Mouse (Mus musculus) left cerebral cortex, adult 9 months (tissue): ENCODE data around the gene Hoxd3.

ENCODE experiments used
- DNase-seq, 2 experiments: peaks; one replicate each; pipeline ENCODE4 v3.0.0; 2022; ENCODE audit warnings: low spot score in 2 of 2

Hoxd3 gene

DNA sequence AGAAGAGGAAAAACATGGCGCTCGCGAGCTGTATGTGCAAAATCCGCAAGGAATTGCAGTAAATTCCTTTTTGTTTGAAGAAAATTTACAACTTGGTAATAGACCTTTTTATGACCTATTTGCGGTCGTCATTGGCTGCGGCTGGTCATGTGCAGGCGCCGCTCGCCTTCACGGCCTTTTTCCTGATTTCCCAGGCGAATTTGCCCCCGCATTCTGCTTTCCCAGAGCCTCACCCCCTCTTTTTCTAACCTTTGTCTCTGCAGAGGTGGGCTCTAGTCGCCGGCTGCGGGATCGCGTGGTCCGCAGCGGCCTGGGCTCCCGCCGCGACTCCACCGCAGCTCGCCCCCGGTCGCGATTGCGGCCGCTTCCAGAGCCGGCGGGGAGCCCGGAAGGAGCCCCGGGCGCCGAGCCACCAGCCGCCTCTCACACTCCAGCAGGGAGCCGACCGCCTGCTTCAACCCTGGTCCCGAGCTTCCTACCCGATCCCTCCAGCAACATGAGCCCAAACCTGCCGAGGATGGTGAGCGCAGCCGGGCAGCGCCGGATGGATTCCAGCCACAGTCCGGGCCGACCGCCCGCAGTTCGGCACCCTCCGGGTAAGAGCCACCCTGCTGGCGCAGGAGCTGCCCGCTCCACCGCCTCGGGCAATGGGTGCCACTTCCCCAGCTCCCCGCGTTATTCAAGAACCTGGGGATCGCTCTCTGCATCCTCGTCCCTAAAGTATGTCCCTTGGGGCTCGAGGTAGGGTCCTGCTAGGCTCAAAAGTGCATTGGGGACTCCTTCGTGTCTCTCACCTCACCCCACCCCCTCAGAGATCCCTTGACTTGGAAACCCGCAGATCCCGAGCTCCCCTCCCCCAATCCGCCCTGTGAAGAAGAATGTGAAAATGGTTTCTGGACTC, at the start of gene Hoxd3, which contains the start of gene Hoxd4:
TSS of gene Hoxd3 (plus strand) at position 207 of the 901 bp plus-strand sequence.
TSS of gene Hoxd4 (plus strand) at position 209 of the 901 bp plus-strand sequence.
- no peak for DNase-seq

DNA sequence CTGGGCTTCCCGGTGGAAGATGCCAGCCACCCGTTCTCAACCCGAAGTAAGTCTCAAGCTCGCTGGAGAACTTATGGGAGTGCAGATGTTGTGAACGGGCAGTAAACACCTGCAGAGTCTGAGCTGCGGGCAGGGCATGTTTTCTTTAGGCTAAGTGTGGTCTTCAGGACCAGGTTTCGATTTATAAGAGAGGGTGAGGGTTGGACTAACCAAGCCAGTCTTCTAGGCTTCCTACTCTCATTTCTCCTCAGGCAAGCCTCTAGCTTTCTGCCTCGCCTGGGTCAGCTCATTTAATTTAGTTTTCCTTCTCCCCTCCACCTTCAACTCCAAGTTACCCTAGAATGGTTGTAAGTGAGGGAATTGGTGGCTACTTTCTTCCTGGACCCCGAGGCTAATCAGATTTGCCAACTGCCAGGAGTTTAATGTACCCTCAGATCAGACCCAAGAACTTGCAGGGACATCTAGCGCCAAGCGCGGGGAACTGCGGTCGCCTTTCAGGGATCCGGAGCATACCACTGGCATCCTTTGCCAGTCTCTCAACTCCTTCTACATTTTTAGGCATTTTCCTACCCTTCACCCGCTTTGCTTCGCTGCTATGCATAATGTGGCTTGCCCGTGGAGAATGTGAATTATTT, 48.3 kb upstream of the Hoxd3 start:
- peak in 1 of 2 experiments; percentile 65 for DNase-seq

DNA sequence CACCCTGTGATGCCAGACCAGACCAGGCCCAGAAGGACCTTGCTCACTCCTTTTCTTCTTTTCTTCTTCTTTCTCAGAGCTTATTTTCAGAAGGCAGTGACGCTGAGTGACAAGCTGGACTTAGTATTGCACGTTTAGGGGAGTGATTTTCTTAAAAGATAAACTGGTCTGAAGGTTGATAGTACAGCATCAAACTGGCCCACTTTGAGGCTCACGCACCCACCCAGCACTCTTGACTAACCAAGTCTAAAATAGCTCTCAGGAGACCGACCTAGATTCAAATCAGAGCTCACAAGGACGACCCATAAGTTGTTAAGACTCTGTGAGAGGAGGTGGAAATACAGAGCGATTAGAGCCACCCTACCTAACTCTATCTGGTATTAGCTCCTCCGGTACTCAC, 45.3 kb upstream of the Hoxd3 start:
- no peak for DNase-seq

DNA sequence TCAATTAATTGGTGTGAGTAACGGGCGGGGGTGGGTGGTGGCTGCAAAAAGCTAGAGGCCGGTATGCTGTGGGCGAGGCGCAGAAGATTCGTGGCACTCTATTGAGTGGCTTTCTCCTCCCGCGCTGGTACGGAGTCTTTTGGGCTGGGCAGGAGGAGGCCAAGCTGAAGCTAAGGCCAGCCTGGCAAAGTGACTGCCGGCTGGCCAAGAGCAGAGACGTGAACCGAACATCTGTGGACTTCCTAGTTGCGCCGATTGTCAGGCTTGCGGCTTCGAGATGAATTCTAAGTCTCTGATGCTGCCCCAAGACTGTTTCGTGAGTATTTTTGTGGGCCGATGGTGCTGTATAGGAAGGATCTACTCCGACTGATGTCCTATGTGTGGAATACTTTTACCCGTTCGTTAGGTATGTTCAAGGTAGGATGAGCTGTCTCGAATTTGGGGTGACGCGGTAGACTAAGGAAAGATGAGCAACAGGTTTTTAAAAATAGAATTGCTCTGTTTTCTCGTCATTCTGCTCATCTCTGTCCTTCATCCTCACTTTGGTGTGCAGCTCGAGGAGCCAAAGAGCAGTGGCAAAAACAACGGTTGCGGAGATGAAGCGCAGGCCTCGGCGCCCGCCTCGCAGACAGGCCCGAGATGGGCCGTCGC, 44.4 kb upstream of the Hoxd3 start:
- DNase-seq: no peak

DNA sequence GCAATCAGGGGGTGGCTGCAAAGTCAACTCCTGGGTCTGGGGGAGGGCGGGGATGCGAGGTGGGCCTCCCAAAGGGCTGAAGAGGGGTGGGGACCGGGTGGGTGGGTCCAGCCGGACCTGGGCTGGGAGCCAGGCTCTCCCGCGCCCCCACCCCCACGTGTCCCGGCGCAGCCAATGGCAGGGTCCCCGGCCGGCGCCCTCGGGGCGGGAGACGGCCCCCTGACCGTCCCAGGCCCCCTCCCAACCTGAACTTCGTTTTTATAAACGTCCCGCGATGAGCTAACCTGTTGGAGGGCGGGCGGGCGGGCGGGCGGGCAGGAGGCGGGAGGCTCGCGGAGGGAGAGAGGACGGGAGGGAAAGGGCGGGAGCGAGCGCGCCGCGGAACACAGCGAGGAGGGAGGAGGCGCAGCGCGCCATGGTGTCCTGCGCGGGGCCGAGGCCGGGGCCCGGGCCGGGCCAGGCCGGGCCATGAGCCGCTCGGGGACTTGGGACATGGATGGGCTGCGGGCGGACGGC, 43.8 kb upstream of the Hoxd3 start, which contains the start of gene Hoxd13:
TSS of gene Hoxd13 (plus strand) at position 469 of the 516 bp plus-strand sequence.
- DNase-seq: no peak

DNA sequence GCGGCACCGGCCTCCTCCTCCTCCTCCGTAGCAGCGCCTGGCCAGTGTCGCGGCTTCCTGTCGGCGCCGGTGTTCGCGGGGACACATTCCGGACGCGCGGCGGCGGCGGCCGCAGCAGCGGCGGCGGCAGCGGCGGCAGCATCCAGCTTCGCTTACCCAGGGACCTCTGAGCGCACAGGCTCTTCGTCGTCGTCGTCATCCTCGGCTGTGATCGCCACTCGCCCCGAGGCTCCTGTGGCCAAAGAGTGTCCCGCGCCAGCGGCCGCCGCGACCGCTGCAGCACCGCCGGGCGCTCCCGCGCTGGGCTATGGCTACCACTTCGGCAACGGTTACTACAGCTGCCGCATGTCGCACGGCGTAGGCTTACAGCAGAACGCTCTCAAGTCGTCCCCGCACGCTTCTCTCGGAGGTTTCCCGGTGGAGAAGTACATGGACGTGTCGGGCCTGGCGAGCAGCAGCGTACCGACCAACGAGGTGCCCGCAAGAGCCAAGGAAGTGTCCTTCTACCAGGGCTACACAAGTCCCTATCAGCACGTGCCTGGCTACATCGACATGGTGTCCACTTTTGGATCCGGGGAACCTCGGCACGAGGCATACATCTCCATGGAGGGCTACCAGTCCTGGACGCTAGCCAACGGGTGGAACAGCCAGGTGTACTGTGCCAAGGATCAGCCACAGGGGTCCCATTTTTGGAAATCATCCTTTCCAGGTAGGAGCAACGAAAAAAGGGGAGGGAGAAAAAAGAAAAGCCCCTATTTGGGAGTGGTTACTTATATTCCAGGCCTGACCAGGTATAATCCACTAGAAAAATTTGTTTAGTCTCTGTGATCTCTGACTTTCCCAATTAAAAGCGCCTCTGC, 43.1 kb upstream of the Hoxd3 start:
- DNase-seq: no peak

DNA sequence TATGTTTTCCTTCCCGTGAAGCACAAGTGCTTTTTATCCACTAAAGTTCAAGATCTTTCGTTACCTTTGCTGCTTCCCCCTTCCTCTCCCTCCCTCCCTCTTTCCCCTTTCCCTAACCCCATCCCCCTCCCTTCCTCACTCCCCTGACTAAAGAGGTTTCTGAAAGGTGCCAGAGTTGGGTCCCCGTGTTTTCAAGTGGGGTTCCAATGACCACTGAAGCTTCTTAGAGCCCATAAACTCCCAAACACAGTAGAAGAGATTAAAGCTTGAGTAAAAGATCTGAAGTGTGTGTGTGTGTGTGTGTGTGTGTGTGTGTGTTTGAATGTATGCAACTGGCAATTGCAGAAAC, 42.5 kb upstream of the Hoxd3 start:
- DNase-seq: no peak

DNA sequence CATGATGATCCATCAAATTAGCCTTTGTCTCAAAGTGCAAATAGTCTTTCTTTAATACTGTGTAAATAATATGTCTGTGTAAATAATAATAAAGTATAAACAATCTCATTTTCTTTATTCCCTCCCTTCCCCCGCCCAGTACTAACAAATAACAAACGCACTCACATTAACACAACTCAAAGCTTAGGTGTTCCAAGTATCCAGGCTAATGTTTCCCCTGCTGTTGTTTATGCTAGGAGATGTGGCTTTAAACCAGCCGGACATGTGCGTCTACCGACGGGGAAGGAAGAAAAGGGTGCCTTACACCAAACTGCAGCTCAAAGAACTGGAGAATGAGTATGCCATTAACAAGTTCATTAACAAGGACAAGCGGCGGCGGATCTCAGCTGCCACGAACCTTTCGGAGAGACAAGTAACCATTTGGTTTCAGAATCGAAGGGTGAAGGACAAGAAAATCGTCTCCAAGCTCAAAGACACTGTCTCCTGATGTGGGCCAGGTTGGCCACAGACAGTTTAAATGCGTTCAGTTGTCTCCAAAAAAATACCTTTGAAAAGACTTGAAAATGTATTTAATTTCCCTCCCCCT, 42.0 kb upstream of the Hoxd3 start:
- no peak for DNase-seq

DNA sequence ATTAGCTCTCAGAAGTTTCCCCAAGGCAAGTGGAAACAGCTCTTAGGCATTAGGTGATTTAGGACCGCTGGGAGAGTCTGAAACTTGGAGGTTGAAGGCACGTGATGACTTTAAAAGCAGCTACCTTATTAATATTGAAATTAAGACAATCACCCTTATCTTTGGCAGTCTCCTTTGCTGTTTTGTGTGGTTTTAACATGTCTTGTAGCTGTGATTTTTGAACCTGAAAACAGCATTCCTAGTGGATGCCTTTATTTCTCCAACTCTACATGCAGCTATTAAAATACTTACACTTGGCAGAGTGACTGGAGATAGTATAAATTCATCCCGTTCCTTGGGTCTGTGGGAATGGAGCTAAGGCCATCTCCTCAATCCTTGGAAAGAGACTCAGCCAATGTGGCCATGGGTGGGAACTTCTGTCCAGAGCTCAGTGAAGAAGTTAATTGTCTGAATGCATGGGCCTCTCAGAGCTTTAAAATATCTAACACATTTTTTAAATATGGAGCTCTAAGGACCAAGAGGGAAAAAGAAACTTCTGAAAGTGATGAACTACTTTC, 41.0 kb upstream of the Hoxd3 start:
- DNase-seq: no peak

DNA sequence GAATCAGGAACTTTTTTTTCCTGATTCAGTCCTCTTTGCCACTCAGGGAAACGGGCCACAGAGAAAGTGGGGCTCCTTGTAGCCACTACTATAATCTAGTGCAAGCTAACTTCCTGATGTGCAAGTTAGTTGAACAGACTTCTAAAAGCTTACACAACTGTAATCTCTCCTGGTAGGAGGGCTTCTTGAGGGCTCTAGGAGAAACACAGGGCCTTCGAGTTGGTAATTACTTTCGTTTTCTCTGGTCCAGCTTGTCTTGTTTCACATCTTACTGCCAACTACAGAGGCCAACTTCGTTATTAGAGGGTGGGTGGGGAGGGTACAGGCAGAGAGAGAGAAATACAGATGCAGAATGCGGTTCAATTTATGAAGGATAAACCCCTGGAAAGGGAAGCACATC, 39.9 kb upstream of the Hoxd3 start:
- no peak for DNase-seq

DNA sequence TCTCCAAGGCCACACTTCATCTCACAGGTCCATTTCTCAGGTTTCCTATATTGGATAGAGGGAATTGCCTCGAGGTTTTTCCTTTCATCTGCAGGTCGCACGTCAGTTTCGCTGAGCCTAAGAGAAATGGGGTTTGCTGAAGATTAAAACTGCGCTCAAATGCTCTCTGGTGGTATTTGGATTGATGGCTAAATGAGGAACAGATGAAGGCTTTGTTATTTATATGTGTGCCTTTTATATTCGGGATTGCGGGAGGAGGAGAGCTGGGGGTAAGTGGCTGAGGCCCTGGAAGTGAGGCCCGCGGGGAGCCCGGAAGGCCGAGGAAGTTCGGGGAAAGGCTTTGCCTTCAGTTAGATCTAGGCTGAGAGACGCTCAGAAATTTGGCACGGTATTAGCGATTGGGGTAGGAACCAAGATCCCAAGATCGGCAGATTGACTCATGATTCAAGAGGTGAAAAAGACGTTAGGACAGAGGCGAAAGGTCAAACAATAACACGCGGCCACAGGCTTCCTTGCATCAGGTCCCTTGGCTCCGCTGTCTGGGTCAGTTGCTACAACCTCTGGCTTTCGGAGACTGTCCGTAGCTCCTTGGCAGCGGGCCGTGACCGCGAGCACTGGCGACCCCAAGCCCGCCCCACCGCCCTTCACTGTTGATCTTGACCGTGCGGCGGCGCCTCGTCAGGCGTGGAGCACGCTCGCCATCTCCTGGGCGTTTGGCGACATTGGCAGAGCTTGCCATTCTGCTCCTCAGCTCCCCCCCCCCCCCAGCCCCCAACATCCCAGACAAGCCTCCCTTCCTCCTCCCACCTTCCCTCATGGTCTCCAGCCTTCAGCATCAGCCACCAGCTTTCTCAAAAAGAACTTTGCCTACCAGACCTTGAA, 39.0 kb upstream of the Hoxd3 start:
- no peak for DNase-seq

DNA sequence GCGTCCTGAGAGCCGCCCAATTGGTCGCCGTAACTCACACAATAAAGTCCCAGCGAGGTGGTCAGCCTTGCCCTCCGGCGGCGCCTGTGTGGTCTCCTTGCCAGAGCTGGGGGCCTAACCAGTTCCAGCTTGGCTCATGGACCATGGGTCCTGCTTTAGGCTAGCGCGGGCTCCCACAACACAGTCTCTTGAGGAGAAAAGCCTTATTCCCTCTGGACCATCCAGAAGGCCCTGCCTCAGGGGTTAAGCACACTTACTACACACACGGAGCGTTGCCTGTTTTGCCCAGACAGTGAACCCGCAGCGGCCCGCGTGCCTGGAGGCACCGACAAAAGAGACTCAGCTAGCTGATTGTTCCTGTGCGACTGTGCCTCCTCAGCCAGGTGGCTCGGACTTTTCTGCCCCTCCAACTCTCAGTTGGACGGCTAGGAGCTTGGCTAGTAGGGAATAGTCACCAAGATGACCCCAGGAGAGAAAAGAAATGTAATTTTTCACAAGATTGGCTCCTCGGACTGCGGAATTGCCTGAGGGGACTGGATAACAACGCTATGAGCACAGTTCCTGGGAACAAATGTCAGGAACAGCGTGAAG, 37.8 kb upstream of the Hoxd3 start:
- no peak for DNase-seq

DNA sequence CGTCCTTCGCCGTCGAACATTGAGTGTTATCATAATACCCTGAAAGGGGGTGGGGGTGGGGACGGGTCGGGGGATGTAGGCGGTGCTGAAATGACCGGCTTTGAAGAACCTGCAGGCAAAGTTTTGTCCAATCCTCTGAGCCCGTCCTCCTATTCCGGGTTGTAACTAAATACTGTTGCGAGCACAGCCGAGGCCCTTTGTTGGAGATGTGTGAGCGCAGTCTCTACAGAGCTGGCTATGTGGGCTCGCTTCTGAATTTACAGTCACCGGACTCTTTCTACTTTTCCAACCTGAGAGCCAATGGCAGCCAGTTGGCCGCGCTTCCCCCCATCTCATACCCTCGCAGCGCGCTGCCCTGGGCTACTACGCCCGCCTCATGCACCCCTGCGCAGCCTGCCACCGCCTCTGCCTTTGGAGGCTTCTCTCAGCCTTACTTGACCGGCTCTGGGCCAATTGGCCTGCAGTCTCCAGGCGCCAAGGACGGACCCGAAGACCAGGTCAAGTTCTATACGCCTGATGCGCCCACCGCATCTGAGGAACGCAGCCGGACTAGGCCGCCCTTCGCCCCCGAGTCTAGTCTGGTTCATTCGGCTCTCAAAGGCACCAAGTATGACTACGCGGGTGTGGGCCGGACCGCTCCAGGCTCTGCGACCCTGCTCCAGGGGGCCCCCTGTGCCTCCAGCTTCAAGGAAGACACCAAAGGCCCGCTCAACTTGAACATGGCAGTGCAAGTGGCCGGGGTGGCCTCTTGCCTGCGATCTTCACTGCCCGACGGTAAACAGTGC, 36.7 kb upstream of the Hoxd3 start, which contains the start of gene Hoxd12:
TSS of gene Hoxd12 (plus strand) at position 133 of the 785 bp plus-strand sequence.
- no peak for DNase-seq

DNA sequence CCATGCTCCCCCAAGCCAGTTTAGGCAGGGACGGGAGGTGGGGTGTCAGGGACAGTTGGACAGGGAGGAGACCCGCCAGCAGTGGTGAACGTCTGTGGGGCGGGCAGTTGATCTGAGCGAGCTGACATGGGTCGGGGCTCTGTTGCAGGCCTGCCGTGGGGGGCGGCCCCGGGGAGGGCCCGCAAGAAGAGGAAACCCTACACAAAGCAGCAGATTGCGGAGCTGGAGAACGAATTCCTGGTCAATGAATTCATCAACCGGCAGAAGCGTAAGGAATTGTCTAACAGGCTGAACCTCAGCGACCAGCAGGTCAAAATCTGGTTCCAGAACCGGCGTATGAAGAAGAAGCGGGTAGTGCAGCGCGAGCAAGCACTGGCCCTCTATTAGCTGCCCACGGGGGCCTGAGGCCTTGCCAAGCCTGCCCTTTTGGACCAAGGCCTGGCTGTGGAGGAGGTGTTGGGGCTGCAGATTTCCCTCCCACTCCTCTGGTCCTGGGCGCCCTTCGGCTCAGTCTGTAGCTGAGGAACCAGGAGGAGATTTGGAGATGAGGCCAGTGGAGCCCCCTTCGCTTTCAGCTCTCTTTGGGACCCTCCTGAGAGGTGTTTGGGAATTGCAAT, 36.0 kb upstream of the Hoxd3 start:
- DNase-seq: no peak

DNA sequence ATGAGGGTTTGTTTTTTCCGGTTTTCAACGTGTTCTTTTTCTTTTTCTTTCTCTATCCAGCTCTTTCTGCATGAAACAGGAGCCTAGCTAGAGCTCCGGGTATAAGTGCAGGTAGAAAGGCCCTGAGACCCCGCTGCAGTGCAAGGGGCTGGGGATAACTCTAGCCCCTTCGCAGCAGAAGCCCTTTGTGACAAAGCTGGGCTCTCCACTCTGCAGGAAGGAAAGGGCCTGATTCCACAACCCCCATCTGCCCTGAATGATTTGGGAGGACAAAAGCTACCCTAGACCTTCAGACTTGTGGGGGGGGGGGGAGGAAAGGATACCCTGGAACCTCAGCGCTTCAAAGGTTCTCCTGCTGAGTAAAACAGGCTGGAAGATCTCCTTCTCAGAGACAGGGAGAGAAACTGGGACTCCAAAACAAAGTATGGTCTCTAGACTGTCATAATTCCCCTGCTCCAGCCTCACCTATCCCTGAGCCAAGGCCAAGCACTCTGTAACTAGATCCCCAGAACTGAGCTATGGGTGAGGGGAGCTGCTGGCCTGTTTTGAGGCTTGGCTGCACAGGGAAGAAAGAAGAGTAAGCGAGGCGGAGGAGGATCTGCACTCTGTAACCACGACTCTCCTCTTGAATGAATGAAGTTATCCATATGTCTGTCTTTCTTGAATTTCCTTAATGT, 35.2 kb upstream of the Hoxd3 start:
- DNase-seq: no peak

DNA sequence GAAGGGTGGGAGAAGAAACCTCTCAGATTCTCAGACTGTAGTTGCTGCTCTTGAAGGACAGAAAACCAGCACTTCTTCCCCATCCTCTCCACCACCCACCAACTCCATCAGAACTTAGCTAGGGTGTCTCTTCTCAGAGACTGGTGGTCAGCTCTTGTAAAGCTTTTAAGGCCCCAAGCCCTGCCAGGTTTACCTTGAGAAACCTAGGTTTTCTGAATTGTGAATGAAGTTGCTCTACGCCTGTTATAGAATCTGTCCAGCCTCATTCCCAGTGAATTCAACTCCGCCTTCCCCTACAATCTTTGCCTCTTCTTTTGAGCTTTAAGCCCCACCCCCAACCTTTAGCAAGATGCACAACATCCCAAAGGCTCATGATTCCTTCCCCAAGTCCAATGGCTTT, 34.6 kb upstream of the Hoxd3 start:
- DNase-seq: no peak

DNA sequence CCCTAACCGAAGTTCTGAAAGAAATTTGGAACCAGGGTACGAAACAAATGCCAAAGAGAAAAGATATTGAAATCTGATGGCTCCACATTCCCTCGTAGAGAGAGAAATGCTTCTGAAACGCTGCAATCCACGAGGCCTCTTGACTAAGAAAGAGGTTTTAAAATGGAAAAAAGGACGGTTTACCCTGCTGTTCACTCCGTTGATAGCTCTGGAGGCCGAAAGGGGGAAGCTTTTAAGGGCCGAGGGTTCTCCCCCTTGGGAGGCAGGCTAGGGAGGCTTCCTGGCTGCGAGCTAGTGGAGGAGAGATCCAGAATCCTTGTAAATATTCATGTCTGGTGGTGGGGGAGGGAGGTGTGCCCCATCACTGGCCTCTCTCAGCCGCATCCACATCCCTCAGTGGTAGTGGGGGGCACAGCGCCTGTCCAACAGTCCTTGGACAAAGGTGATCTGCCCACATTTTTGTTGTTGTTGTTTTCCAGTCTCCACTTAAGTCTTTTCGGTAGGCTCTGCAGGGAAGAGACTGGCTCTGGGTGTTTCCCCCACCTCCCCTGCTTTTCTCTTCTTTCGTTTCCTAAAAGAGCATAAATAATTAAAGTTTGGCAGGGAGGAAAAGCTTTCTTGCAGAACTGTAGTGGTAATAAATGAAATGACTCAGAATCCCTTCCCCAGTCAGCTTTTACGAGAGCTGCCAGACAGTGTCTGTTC, 32.7 kb upstream of the Hoxd3 start, which contains the start of gene Hoxd11:
TSS of gene Hoxd11 (plus strand) at position 667 of the 705 bp plus-strand sequence.
- no peak for DNase-seq
